Comparison of ENCODE assay signal across 8 mouse cellular contexts in genomic region chr7:19824182-19824973, GRCm38 (mm10). TPM values are rescaled to one million over a fixed set of nuclear protein-coding genes. Genes with fewer than 3 reads are reported as not detected.
DNase-seq lines count a peak whose midpoint lies in the region; ATAC-seq and TF ChIP-seq lines count a peak whose summit lies in the region.

No protein-coding gene starts in this region.

- no peak overlapping the region; the same call in 1 of the 2 replicates for H3K9ac ChIP-seq in heart, adult 2 months (ENCODE audit: low read depth, low read length)
- peak overlapping the region; percentile 14; the same call in 1 of the 2 replicates for H3K9ac ChIP-seq in lung, embryonic 16.5 days (ENCODE audit: low read length)

- DNase-seq in left cerebral cortex, adult 11 months (ENCODE audit: low spot score), result peak; percentile 35
- DNase-seq in left cerebral cortex, postnatal 14 days (ENCODE audit: low spot score in 2 of 2), result no peak
- peak; percentile 93 for DNase-seq in heart, adult 2 months
- peak; percentile 90 for DNase-seq in kidney, adult 18-20 months
- DNase-seq in urinary bladder, adult 18-20 months (ENCODE audit: low spot score in 2 of 2), result peak; percentile 91 to 93

- ATAC-seq in lung, embryonic 16.5 days (ENCODE audit: low read depth), result peak; percentile 93
- ATAC-seq in neutrophil, adult 5-6 weeks (ENCODE audit: extremely low read depth, insufficient number of reproducible peaks, low FRiP score, poor library complexity, severe bottlenecking), result peak; percentile 70

- no peaks in the 10 kb centered on the region for H3K4me1 ChIP-seq in cortical plate, adult 2 months (ENCODE audit: control insufficient read depth, insufficient read depth, low read length)
- H3K4me1 ChIP-seq in heart, adult 2 months (ENCODE audit: control insufficient read depth, insufficient read depth, low read length), result peaks cover 15% of the 10 kb centered on the region
- H3K4me1 ChIP-seq in lung, embryonic 16.5 days (replicated peaks; ENCODE audit: control insufficient read depth, insufficient read depth, low read length), result peaks cover 23% of the 10 kb centered on the region

- TF ChIP-seq EP300 in heart, adult 2 months (IDR thresholded peaks at IDR 0.05; ENCODE audit: insufficient read depth, low read depth, low read length), result 0 out of 2 replicates have a peak, but pooled peaks have one; percentile 52

- H3K4me2 ChIP-seq in lung, embryonic 16.5 days (ENCODE audit: low read depth, low read length), result peak overlapping the region; percentile 38; the same call in 1 of the 2 replicates

- H3K36me3 ChIP-seq in heart, adult 2 months (ENCODE audit: control insufficient read depth, insufficient read depth, low read length), result no peaks in the 10 kb centered on the region
- H3K36me3 ChIP-seq in lung, embryonic 16.5 days (ENCODE audit: control insufficient read depth, insufficient read depth, low read length), result no peaks in the 10 kb centered on the region

- no peak overlapping the region for H3K4me3 ChIP-seq in cortical plate, adult 2 months (ENCODE audit: insufficient read depth, low read length)
- no peak overlapping the region for H3K4me3 ChIP-seq in heart, adult 2 months
- peak overlapping the region; percentile 7; the same call in 1 of the 2 replicates for H3K4me3 ChIP-seq in lung, embryonic 16.5 days (ENCODE audit: low read length)

- 23% methylated on average over 26 of the region's 26 CpGs for WGBS in heart, adult 2 months
- WGBS in lung, embryonic 16.5 days, result 18% methylated on average over 26 of the region's 26 CpGs

- intact Hi-C loops in left cerebral cortex, postnatal 14 days (cut with DNase I), result no loop called here
- intact Hi-C loops in heart, adult 2 months (cut with DNase I), result no loop called here

- no peaks in the 10 kb centered on the region for H3K9me3 ChIP-seq in lung, embryonic 16.5 days (ENCODE audit: control insufficient read depth, low read length)

- H3K79me2 ChIP-seq in heart, adult 2 months (replicated peaks; ENCODE audit: control insufficient read depth, insufficient read depth, low read length), result no peaks in the 10 kb centered on the region

- 0 out of 2 replicates have a peak overlapping the region, but pooled peaks have one; percentile 10 for H3K27ac ChIP-seq in cortical plate, adult 2 months (ENCODE audit: insufficient read depth, low read length)
- H3K27ac ChIP-seq in heart, adult 2 months, result peak overlapping the region; percentile 76
- peak overlapping the region; percentile 85 for H3K27ac ChIP-seq in lung, embryonic 16.5 days (ENCODE audit: low read length)

- H3K27me3 ChIP-seq in heart, adult 2 months (ENCODE audit: control insufficient read depth, insufficient read depth, low read length), result no peaks in the 10 kb centered on the region
- H3K27me3 ChIP-seq in lung, embryonic 16.5 days (ENCODE audit: control insufficient read depth, insufficient read depth, low read depth, low read length), result peaks cover 5% of the 10 kb centered on the region

- TF ChIP-seq CTCF in cortical plate, adult 2 months (IDR thresholded peaks at IDR 0.05; ENCODE audit: extremely low read depth, insufficient read depth, low read length), result no peak
- no peak for TF ChIP-seq CTCF in heart, adult 2 months (IDR thresholded peaks at IDR 0.05)

- TF ChIP-seq POLR2A in cortical plate, adult 2 months (IDR thresholded peaks at IDR 0.05; ENCODE audit: extremely low read depth, insufficient read depth, low read length), result no peak
- no peak for TF ChIP-seq POLR2A in heart, adult 2 months (IDR thresholded peaks at IDR 0.05; ENCODE audit: insufficient read depth, low read depth, low read length)

RNA-seq across cellular contexts. Expression of gene Bcl3, which starts 1.8 kb away (rescaled TPM):
- total RNA-seq in left cerebral cortex, postnatal 14 days (2021), result 1 to 10 TPM in 1 of 2 experiments, not detected in 1; 1.2 TPM
- polyA plus RNA-seq in cortical plate, adult 2 months (2012; rRNA removed), result 0.42 and 0.53 TPM in 2 replicates
- 1 to 10 TPM; 3.5 to 6.1 TPM for total RNA-seq in heart, adult 2 months (2021)
- 11.9 and 14.0 TPM in 2 replicates for polyA plus RNA-seq in heart, adult 2 months (2012; rRNA removed)
- polyA plus RNA-seq in lung, embryonic 16.5 days (2015; fragmentation: Nextera tagmentation; extraction: Ambion mirVana), result 5.4 and 5.7 TPM in 2 replicates
- 59.9 and 60.2 TPM in 2 replicates for total RNA-seq in neutrophil, adult 5-6 weeks (2017)

RNA-seq across cellular contexts. Expression of gene Gm19345, which starts 27.4 kb away (rescaled TPM):
- 1 to 10 TPM; 3.0 to 4.1 TPM for total RNA-seq in left cerebral cortex, postnatal 14 days (2021)
- polyA plus RNA-seq in cortical plate, adult 2 months (2012; rRNA removed), result 3.0 and 3.9 TPM in 2 replicates
- not detected for total RNA-seq in heart, adult 2 months (2021)
- polyA plus RNA-seq in heart, adult 2 months (2012; rRNA removed), result not detected in 2 replicates
- polyA plus RNA-seq in lung, embryonic 16.5 days (2015; fragmentation: Nextera tagmentation; extraction: Ambion mirVana), result 0.15 TPM in 1 of 2 replicates, not detected in the other
- 1.6 TPM in 1 of 2 replicates, not detected in the other for total RNA-seq in neutrophil, adult 5-6 weeks (2017)

RNA-seq across cellular contexts. Expression of gene Cblc, which starts 27.8 kb away (rescaled TPM):
- not detected for total RNA-seq in left cerebral cortex, postnatal 14 days (2021)
- not detected in 2 replicates for polyA plus RNA-seq in cortical plate, adult 2 months (2012; rRNA removed)
- total RNA-seq in heart, adult 2 months (2021), result under 1 TPM; 0.63 to 0.77 TPM
- 0.41 and 1.2 TPM in 2 replicates for polyA plus RNA-seq in heart, adult 2 months (2012; rRNA removed)
- 17.8 and 18.8 TPM in 2 replicates for polyA plus RNA-seq in lung, embryonic 16.5 days (2015; fragmentation: Nextera tagmentation; extraction: Ambion mirVana)
- 1.4 and 3.6 TPM in 2 replicates for total RNA-seq in neutrophil, adult 5-6 weeks (2017)

RNA-seq across cellular contexts. Expression of gene Ceacam16, which starts 36.7 kb away (rescaled TPM):
- not detected for total RNA-seq in left cerebral cortex, postnatal 14 days (2021)
- not detected in 2 replicates for polyA plus RNA-seq in cortical plate, adult 2 months (2012; rRNA removed)
- under 1 TPM in 1 of 2 experiments, not detected in 1; 0.14 TPM for total RNA-seq in heart, adult 2 months (2021)
- 0.35 and 0.66 TPM in 2 replicates for polyA plus RNA-seq in heart, adult 2 months (2012; rRNA removed)
- polyA plus RNA-seq in lung, embryonic 16.5 days (2015; fragmentation: Nextera tagmentation; extraction: Ambion mirVana), result not detected in 2 replicates
- total RNA-seq in neutrophil, adult 5-6 weeks (2017), result 3.3 and 5.2 TPM in 2 replicates

RNA-seq across cellular contexts. Expression of gene Bcam, which starts 53.6 kb away (rescaled TPM):
- 10 to 100 TPM; 10.7 to 11.0 TPM for total RNA-seq in left cerebral cortex, postnatal 14 days (2021)
- 23.0 and 24.4 TPM in 2 replicates for polyA plus RNA-seq in cortical plate, adult 2 months (2012; rRNA removed)
- total RNA-seq in heart, adult 2 months (2021), result 100 to 1,000 TPM; 190 to 214 TPM
- 240 and 262 TPM in 2 replicates for polyA plus RNA-seq in heart, adult 2 months (2012; rRNA removed)
- 347 and 379 TPM in 2 replicates for polyA plus RNA-seq in lung, embryonic 16.5 days (2015; fragmentation: Nextera tagmentation; extraction: Ambion mirVana)
- total RNA-seq in neutrophil, adult 5-6 weeks (2017), result not detected in 2 replicates

Comparison
In these comparisons a context has a peak if more than half of its experiments do, and no peak if none do; other contexts are left out.
1. DNase-seq: peak in left cerebral cortex, adult 11 months (single experiment), heart, adult 2 months (2 of 2), kidney, adult 18-20 months (single experiment) and urinary bladder, adult 18-20 months (2 of 2); none in left cerebral cortex, postnatal 14 days (0 of 2).
2. H3K27ac ChIP-seq: peak in every context shown above with its lines; median percentile 85 in lung, embryonic 16.5 days; 76 in heart, adult 2 months; 10 in cortical plate, adult 2 months.